Mouse (Mus musculus) granulocyte monocyte progenitor cell, adult 5-6 weeks (primary cell): ENCODE data around the gene Lrig1. TPM values are rescaled to one million over a fixed set of nuclear protein-coding genes. Genes with fewer than 3 reads are reported as not detected.

Experiments
- ATAC-seq: replicated peaks from 2 replicates; pipeline ENCODE4 v1.8.0; 2016; ENCODE audit warnings: mild to moderate bottlenecking, moderate TSS enrichment, inconsistent platforms; ENCODE audit not compliant: poor library complexity, severe bottlenecking
- total RNA-seq, 2 experiments: library from RNA; stranded (forward) in 1 of 2; stranded (reverse) in 1 of 2; fragments of 200-712, 200-1000 nt in 1 of 2; fragments of >200 nt in 1 of 2; fragmentation: Nextera tagmentation in 1 of 2; gene quantifications; 2 replicates each; pipeline ENCODE4 v1.2.3; 2014 to 2017

Lrig1 gene
- total RNA-seq, 2 experiments from 2014 or later = 0.37 TPM; not detected in 1

- ATAC-seq = no peak
Observed at GRCm38 (mm10) chr6:94626807-94627206, 73.2 kb downstream of the Lrig1 start.

DNA sequence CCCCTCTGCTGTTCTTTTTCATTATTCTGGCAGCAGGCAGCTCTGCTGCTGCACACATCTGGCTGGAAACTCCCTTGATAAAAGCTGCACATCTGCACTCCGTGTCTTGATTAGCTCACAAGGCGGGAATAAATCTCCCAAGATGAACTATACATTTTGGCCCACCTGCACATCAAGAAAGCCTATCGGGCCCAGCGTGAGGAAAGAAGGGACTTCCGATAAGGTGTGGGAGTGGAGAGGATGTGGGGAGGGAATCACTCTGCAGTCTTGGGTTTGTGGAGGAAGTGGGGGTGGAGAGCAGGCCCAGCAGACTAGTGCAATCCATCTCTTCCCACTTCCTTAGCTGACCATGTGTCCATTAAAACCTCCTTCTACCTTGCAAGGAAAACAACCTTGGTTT is 74.1 kb downstream of the Lrig1 start:
- ATAC-seq = peak; percentile 28; the same call in 1 of the 2 replicates

GRCm38 (mm10) chr6:94624543-94624942 is 75.4 kb downstream of the Lrig1 start:
- no peak for ATAC-seq

DNA sequence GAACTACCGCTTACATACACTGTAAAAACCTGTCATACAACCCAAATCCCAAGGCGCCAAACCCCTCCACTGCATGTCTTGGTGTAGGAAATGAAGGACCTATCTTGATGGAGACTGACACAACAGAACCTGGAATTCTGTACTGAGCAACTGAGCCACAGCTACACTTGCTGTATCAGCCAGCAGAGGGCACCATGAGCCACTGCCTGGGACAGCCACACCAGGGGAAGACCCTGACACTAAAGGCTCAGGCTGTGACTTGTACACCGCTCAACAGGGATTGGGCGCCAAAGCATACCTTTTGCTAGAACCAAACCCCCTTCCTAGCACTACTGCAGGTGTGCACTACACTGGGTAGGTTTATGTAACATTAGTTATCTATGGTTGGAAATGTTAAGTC is 77.0 kb downstream of the Lrig1 start:
- peak; percentile 83 for ATAC-seq

GRCm38 (mm10) chr6:94620801-94621301 is 79.1 kb downstream of the Lrig1 start:
- no peak for ATAC-seq

DNA sequence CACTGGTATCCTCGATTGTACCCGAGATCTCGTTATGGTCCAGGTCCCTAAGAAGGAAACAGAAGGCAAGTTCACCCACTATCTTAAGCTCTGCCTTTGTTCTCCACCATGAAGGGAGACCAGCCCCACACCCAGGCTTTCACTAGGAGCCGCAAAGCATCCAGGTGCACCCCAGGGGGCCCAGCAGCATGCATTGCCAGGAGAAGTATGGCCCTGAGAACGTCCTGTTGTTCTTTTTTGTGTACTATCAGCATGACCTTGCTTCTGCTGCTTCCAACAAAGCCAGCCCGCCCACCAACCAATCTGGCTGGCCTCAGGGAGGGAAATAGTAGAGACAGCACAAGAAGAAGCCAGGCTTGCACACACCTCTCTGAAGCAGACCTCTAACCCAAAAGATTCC is 79.7 kb downstream of the Lrig1 start:
- ATAC-seq = no peak

GRCm38 (mm10) chr6:94618671-94619070 is 81.3 kb downstream of the Lrig1 start:
- no peak for ATAC-seq

DNA sequence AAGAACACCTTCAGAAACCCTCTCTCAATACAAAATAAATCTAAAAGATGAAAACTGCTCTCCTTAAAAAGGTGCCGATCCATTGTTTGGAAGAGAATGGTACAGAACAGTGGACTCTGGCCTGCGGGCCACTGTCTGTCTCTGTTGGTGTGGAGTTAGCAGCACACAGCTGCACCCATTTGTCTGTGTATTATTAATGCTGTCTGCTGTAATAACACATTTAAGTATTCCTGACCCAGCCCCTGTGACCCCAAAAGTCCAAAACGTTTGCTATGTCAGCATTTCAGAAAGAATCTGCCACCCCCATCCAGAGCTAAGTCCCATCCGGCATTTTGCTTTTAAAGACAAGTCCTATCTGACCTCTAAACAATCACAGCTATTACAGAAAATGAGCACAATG is 84.0 kb downstream of the Lrig1 start:
- no peak for ATAC-seq

DNA sequence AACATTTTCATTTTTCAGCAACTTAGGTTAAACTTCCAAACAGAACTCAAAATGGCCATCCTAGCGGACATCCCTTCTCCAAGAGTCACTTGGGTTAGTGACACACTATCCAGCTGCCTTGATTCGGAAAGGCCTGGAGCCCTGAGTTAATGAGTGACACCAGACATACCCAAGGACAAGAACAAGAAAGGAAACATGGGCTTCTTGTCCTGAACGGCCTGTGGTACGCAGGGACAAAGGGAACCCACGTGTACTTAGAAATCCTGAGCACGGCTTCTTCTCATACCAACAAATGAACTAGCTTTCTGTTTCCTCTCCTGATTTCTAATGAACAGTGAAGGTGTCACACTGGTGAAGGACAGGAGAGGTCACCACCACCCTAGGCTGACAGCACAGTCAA is 85.6 kb downstream of the Lrig1 start:
- no peak for ATAC-seq

GRCm38 (mm10) chr6:94613235-94613895 is 86.6 kb downstream of the Lrig1 start:
- ATAC-seq = no peak

GRCm38 (mm10) chr6:94604546-94604945 is 95.4 kb downstream of the Lrig1 start:
- ATAC-seq = peak; percentile 86

DNA sequence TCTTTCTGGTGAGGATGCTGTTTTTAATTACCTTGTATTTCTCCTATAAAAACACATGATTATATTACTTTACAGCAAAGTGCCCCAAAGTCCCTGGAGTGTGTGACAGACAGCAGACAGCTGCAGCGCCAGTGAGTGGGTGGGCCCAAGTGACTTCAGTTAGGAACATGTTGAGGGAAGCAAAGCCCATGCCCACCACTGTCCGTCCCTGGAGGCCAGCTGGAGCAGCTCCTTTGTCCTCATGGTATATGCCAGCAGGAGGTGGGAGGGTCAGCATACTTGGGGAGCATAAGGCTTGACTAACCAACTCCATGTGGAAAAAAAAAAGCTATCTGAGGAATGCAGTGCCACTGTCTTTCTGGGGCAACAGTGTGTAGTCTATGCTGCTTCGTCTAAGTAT is 95.9 kb downstream of the Lrig1 start:
- ATAC-seq = no peak

GRCm38 (mm10) chr6:94601811-94602210 is 98.1 kb downstream of the Lrig1 start:
- ATAC-seq = no peak

DNA sequence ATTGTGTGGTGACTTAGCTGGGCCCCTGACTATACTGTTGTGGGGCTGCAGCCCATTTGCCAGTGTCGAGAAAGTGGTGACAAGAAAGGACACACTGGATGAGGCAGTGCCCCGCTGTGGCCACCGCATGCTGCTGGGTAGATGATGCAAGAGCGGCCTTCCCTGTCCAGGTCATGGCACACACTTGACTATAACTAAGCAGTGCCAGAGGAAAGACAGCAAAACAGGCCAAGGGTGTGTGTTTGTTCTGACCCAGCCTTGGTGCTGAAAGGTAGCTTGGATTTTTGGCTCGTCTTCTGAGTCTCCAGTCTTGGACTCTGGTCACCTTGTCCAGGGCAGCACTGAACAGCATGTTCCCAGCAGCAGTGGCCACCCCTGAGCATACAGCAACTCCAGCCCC is 98.9 kb downstream of the Lrig1 start:
- no peak for ATAC-seq

- no peak for ATAC-seq
Observed at GRCm38 (mm10) chr6:94599016-94599415, 100.9 kb downstream of the Lrig1 start.

DNA sequence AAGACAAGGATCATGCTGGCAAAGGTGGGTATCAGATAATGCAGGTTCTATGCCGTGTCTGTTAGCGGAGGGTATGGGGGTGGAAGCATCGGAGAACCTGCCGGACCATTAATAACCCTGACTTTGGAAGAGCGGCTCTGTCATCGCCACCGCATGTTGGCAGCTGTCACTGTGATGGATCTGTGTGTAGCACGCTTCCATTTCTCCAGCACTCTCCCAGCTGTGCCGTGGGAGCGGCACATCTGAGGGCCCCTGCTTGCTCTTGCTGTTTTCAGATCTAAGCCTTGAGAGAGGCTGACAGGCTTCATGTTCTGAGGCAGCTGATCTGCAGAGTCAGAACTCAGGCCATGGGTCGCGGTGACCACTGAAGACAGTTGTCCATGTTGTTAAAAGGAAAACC is 101.5 kb downstream of the Lrig1 start:
- no peak for ATAC-seq

DNA sequence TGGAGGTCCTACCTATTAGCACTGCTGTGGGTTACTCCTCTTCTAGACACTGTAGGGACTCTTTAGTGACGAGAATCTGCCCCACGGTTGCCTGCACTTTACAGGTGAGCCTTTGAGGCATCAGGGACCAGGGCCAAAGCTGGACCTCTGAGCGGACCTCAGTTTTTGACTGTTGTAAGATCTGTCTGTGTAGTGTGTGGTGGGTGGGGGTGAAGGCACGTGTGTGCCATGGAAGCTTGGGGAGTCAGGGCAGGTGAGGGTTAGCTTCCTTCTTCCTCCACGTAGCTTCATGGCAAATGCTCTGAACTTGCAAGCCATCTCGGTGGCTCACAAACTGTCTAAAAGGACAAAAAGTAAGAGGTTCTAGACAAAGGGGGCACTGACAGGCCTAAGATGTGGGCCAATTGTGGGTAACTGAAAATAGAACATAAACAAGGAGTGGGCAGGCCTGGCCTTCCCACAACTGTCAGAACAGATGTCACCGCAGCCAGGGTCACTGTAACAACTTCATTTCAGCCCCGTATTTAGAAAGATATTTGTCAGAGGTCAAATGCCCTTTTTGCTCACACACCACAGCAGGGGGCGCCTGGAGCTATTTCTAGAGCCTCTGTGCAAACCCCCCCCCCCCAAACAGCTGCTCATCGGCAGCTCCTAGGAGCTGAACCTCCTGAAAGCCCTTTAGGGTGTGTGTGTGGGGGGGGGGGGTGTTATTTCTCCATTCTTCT is 103.0 kb downstream of the Lrig1 start:
- no peak for ATAC-seq

DNA sequence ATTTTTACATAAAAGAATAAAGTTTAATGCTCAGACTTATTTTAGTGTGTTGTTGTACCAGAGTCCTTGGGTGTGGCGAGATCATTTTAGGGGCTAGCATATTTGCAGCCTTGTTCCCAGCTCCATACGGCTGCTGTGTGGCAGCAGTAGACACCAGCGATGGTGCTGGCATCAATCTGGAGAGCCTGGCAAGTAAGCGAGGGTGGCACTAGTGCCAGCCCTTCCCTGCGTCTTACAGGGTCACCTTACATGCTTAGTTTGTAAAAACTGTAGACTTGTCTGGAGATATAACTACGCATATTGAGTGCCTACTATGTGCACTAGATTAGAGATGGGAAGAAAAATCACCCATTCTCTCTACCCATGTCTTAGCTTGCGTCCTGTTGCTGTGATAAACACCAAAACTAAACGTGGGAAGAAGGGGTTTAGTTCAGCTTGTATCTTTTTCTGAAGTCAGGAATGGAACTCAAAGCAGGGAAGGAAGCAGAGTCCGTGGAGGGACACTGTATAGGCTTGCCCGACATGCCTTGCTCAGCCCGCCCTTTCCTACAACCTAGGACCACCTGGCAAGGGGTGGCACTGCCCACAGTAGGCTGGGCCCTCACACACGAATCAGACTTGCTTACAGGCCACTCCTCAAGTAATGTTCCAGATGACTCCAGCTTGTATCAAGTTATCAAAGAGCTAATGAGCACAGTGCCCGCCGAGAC is 103.8 kb downstream of the Lrig1 start:
- no peak for ATAC-seq

GRCm38 (mm10) chr6:94595206-94595605 is 104.8 kb downstream of the Lrig1 start:
- no peak for ATAC-seq

- ATAC-seq = no peak
Observed at GRCm38 (mm10) chr6:94594711-94595110, 105.2 kb downstream of the Lrig1 start.

DNA sequence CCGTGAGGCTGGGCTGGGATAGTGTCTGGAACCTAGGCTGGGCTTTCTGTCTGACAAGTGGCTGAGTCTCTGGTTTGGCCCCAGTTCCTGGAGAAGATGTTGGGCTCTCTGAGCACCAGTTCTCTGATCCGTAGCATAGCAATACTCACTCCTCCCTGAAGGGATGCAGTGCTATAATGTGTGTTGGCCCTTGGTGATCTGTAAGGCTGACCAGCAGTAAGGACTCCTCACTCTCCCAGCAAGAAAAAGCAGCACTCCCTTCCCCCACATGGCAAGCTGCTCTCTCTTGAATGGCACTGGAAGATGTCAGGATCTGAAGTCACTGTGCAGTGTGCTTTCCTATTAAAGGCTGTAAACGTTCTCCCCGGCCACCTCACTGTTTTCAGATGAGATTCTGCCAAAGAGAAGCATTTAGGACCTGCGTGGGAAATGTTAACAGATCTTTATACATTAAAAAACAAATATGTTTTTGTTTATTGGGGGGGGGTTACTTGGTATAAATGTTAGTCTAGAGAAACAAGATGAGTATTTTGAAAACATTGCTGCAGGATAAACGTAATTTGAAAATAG is 105.8 kb downstream of the Lrig1 start:
- no peak for ATAC-seq
